Mouse (Mus musculus): ENCODE data around the gene Icosl. TPM values are rescaled to one million over a fixed set of nuclear protein-coding genes. Genes with fewer than 3 reads are reported as not detected.

The Icosl gene
- polyA plus RNA-seq, 1 experiment from 2014 or later = 2.0 TPM

DNA sequence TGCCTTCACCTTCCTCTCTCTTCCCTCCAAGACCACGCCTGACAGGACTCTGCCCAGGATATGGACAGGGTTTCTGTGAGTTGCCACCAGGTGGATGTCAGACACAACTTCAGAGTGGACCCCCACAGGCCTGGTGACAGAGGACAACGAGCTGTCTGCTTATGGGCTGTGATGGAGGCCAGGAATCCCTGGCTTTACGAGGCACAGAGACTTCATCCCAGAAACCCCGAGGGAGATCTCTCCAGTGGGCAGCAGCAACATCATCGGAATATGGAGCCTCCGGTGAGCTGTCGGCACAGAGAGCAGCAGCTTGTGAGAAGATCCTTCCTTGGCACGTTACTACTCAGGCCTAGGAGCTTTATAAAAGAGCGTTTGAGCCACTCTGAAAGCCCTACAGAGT, 8.8 kb downstream of the Icosl start:
- no peak overlapping the region for H3K4me3 ChIP-seq (replicated peaks)
- ATAC-seq (ENCODE audit: low read depth) (no peak), DNase-seq (no peak)
- H3K27me3 ChIP-seq = no peaks in the 10 kb centered on the region
- H3K36me3 ChIP-seq = peaks cover 4% of the 10 kb centered on the region; the same call in 1 of the 2 replicates
- H3K9ac ChIP-seq = no peak overlapping the region
- H3K4me2 ChIP-seq = no peak overlapping the region
- 65% methylated on average over 9 of the region's 9 CpGs for WGBS (ENCODE audit: insufficient replicate concordance)
- H3K4me1 ChIP-seq (replicated peaks) = no peaks in the 10 kb centered on the region
- no peaks in the 10 kb centered on the region for H3K9me3 ChIP-seq (replicated peaks)
- H3K27ac ChIP-seq = no peak overlapping the region

DNA sequence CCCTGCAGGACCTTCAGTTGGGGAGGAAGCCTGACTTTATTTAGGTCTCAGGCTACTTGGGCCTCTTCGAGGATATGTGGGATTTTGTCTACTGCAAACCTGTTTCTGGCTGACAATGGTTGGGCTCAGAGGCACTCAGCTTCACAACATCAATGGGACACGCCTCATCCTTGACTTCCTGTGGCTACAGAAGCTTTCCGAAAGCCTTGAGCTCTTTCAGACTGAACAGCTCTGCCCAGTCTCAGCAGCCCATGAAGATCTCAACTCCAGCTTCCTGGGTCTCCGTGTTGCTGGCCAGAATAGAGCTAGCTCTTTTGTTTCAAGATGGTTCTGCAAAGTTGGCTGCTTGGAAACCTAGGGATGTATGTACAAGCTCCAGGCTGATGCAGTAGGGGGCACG, 9.2 kb downstream of the Icosl start:
- no peak overlapping the region for H3K4me3 ChIP-seq (replicated peaks)
- no peak overlapping the region for H3K27ac ChIP-seq
- WGBS (ENCODE audit: insufficient replicate concordance) = 37% methylated on average over 5 of the region's 5 CpGs
- ATAC-seq (ENCODE audit: low read depth) (no peak), DNase-seq (no peak)
- H3K36me3 ChIP-seq = peaks cover 4% of the 10 kb centered on the region; the same call in 1 of the 2 replicates
- H3K27me3 ChIP-seq = no peaks in the 10 kb centered on the region
- no peak overlapping the region for H3K9ac ChIP-seq
- H3K4me2 ChIP-seq = no peak overlapping the region
- no peaks in the 10 kb centered on the region for H3K9me3 ChIP-seq (replicated peaks)
- no peaks in the 10 kb centered on the region for H3K4me1 ChIP-seq (replicated peaks)

GRCm38 (mm10) chr10:78079955-78080591, 11.0 kb downstream of the Icosl start:
- Histone ChIP-seq H3K4me2 (no peak overlapping the region), H3K27ac (no peak overlapping the region), H3K4me3 (replicated peaks) (no peak overlapping the region), H3K27me3 (no peaks in the 10 kb centered on the region), H3K36me3 (peaks cover 4% of the 10 kb centered on the region; the same call in 1 of the 2 replicates), H3K9ac (no peak overlapping the region), H3K4me1 (replicated peaks) (no peaks in the 10 kb centered on the region), H3K9me3 (replicated peaks) (no peaks in the 10 kb centered on the region)
- no peak for ATAC-seq (ENCODE audit: low read depth)
- WGBS (ENCODE audit: insufficient replicate concordance) = 66% methylated on average over 4 of the region's 4 CpGs
- DNase-seq = no peak

DNA sequence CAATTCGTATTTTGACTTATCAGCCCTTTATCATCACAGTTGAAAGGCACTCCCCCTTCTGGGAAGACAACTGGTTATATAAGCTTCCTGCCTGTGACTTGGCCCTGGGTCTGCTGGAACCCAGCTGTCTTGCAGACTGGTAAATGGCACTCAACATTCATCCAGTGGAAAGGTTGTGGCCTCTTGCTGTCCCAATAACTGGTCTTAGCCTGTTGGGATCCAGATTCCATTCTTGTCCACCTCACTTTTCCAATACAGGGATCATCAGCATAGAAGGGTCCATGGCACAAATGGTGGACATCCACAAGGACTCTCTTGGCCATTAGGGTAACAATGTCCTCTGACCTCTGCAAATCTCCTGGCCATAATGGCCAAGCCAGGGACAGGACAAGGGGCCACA, 15.0 kb downstream of the Icosl start:
- ATAC-seq (ENCODE audit: low read depth) = no peak
- Histone ChIP-seq H3K27me3 (no peaks in the 10 kb centered on the region), H3K9ac (no peak overlapping the region), H3K27ac (no peak overlapping the region), H3K4me3 (replicated peaks) (no peak overlapping the region), H3K4me2 (no peak overlapping the region), H3K36me3 (no peaks in the 10 kb centered on the region), H3K9me3 (replicated peaks) (no peaks in the 10 kb centered on the region), H3K4me1 (replicated peaks) (no peaks in the 10 kb centered on the region)
- DNase-seq = no peak
- 18% methylated on average over 1 of the region's 1 CpGs for WGBS (ENCODE audit: insufficient replicate concordance)

DNA sequence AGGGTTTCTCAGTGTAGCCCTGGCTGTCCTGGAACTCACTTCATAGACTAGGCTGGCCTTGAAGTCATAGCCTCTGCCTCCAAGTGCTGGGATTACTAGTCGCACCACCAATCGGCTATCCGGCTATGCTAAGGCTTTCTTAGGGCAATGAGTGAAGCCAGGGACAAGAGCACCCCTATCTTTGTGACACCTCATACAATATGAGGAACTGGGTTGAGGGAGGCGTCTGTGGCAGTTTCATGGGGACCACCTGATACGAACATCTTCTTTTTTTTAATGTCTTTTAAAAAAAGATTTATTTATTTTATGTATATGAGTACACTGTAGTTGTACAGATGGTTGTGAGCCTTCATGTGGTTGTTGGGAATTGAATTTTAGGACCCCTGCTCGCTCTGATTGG, 16.6 kb downstream of the Icosl start:
- Histone ChIP-seq H3K4me3 (replicated peaks) (no peak overlapping the region), H3K9me3 (replicated peaks) (no peaks in the 10 kb centered on the region), H3K4me2 (no peak overlapping the region), H3K27ac (no peak overlapping the region), H3K4me1 (replicated peaks) (peaks cover 6% of the 10 kb centered on the region; the same call in 1 of the 2 replicates), H3K36me3 (no peaks in the 10 kb centered on the region), H3K9ac (no peak overlapping the region), H3K27me3 (no peaks in the 10 kb centered on the region)
- 73% methylated on average over 6 of the region's 6 CpGs for WGBS (ENCODE audit: insufficient replicate concordance)
- ATAC-seq (ENCODE audit: low read depth) = no peak
- DNase-seq = no peak

DNA sequence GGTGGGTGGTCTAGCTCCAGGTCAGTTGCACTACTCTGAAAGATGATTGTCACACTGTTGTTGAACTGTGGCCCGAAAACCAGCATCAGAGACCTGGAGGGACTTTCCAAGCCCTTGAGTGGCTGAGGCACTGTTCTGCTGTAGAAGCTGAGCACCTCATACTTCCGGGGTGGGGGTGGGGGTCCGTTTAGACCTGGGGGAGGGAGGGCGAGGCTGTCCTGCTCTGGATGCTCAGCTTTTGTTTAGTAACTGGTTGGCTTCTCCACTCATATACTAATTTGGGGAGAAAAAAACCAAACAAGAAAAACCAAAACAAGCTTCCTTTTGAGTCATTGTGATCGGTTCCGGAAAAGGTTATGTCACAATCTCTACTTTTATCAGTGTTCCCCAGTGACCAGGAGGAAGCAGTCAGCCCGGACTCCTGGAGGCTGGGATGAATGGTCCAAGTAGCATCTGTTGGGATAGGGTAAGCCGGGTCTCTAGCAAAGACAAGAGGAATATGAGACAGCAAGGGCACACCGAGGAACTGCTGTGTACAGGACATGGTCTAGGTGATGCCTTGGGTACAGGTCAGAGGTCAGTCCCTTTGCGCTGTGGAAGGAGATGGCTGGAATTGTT, 17.5 kb downstream of the Icosl start:
- H3K27me3 ChIP-seq = no peaks in the 10 kb centered on the region
- no peak overlapping the region for H3K9ac ChIP-seq
- H3K4me3 ChIP-seq (replicated peaks) = no peak overlapping the region
- no peak overlapping the region for H3K4me2 ChIP-seq
- 23% methylated on average over 10 of the region's 10 CpGs for WGBS (ENCODE audit: insufficient replicate concordance)
- no peak for DNase-seq
- H3K4me1 ChIP-seq (replicated peaks) = peaks cover 6% of the 10 kb centered on the region; the same call in 1 of the 2 replicates
- ATAC-seq (ENCODE audit: low read depth) = no peak
- H3K27ac ChIP-seq = no peak overlapping the region
- H3K36me3 ChIP-seq = no peaks in the 10 kb centered on the region
- no peaks in the 10 kb centered on the region for H3K9me3 ChIP-seq (replicated peaks)

GRCm38 (mm10) chr10:78087101-78087511, 18.0 kb downstream of the Icosl start:
- H3K36me3 ChIP-seq = no peaks in the 10 kb centered on the region
- H3K9me3 ChIP-seq (replicated peaks) = no peaks in the 10 kb centered on the region
- DNase-seq = no peak
- H3K4me3 ChIP-seq (replicated peaks) = no peak overlapping the region
- H3K9ac ChIP-seq = no peak overlapping the region
- H3K4me2 ChIP-seq = no peak overlapping the region
- peak; percentile 31; the same call in 1 of the 2 replicates for ATAC-seq (ENCODE audit: low read depth)
- H3K4me1 ChIP-seq (replicated peaks) = peaks cover 6% of the 10 kb centered on the region; the same call in 1 of the 2 replicates
- WGBS (ENCODE audit: insufficient replicate concordance) = 14% methylated on average over 6 of the region's 6 CpGs
- H3K27ac ChIP-seq = no peak overlapping the region
- H3K27me3 ChIP-seq = no peaks in the 10 kb centered on the region

GRCm38 (mm10) chr10:78090246-78090645, 21.1 kb downstream of the Icosl start:
- Histone ChIP-seq H3K27ac (no peak overlapping the region), H3K27me3 (no peaks in the 10 kb centered on the region), H3K9me3 (replicated peaks) (no peaks in the 10 kb centered on the region), H3K4me1 (replicated peaks) (peaks cover 6% of the 10 kb centered on the region; the same call in 1 of the 2 replicates), H3K4me3 (replicated peaks) (no peak overlapping the region), H3K36me3 (no peaks in the 10 kb centered on the region), H3K9ac (no peak overlapping the region), H3K4me2 (no peak overlapping the region)
- ATAC-seq (ENCODE audit: low read depth) (no peak), DNase-seq (no peak)
- WGBS (ENCODE audit: insufficient replicate concordance) = 31% methylated on average over 6 of the region's 6 CpGs

DNA sequence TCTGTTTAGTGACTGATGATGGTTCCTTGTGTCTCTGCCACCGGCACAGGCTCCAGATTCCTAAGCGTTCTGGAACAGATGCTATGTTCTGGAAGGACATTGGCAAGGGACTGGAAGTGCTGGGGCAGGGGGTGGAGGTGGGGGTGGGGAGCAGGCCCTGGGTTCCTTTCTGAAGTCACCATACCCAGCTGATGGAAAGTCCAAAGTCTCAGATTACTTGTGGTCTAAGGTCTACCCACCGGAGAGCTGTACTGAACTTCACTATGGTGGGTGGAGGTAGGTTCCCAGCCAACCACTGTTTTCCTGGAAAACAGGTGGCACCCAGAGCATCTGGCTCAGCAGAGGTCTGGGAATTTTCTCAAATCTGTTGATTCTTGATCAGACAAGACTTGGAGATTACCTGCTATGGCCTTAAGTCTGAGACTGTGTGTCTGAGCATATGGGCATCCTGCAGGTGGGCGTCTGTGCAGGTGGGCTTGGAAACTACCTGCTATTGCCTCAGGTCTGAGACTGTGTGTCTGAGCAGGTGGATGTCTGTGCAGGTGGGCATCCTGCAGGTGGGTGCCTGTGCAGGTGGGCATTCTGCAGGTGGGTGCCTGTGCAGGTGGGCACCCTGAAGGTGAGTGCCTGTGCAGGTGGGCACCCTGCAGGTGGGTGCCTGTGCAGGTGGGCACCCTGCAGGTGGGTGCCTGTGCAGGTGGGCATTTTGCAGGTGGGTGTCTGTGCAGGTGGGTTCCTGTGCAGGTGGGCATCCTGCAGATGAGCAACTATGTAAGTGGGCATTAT, 21.8 kb downstream of the Icosl start:
- H3K9ac ChIP-seq = no peak overlapping the region
- no peak overlapping the region for H3K4me2 ChIP-seq
- H3K27ac ChIP-seq = no peak overlapping the region
- no peaks in the 10 kb centered on the region for H3K36me3 ChIP-seq
- no peak overlapping the region for H3K4me3 ChIP-seq (replicated peaks)
- 60% methylated on average over 4 of the region's 4 CpGs for WGBS (ENCODE audit: insufficient replicate concordance)
- no peak for ATAC-seq (ENCODE audit: low read depth)
- H3K9me3 ChIP-seq (replicated peaks) = no peaks in the 10 kb centered on the region
- DNase-seq = no peak
- no peaks in the 10 kb centered on the region for H3K27me3 ChIP-seq
- H3K4me1 ChIP-seq (replicated peaks) = peaks cover 6% of the 10 kb centered on the region; the same call in 1 of the 2 replicates

DNA sequence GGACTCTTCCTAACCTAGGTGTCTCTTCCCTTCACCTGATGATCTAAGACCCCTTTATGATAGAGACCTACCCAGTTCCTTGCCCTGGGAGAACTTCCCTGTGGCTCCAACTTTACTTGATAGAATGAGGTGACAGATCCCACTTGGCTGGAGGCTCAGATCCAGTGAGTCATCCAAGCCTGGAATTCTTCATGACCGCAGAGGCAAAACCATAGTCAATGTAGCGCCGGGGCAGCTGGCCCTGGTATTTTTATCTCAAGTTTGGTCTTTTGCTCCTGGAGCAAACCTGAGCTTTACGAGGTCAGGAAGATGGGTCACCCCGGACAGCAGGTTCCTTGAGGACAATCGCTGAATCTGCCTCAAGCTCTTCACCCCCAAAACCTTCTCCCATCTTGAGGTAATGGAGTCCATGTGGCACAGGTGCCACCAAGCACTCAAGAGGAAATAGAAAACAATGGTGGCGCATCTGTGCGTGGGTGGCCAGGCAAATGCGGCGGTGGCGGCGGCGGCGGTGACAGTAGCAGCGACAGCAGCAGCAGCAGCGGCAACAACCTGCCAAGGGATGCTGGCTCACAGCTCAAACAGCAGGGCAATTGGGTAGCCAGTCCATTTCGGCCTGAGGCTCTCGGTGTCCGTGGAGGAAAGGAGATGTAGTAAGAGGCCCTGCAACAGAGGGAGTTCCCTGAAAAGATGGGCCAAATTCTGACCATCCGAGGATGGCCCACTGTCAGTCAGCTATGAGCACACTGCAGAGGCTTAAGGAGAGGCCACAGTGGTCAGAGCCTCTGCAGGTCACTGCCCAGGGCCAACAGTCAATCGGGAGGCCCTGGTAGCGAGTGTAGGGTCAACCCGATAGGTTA, 23.0 kb downstream of the Icosl start:
- no peaks in the 10 kb centered on the region for H3K9me3 ChIP-seq (replicated peaks)
- H3K9ac ChIP-seq = no peak overlapping the region
- H3K27ac ChIP-seq = no peak overlapping the region
- DNase-seq = no peak
- no peak for ATAC-seq (ENCODE audit: low read depth)
- peaks cover 6% of the 10 kb centered on the region; the same call in 1 of the 2 replicates for H3K4me1 ChIP-seq (replicated peaks)
- no peak overlapping the region for H3K4me3 ChIP-seq (replicated peaks)
- WGBS (ENCODE audit: insufficient replicate concordance) = 76% methylated on average over 23 of the region's 23 CpGs
- no peaks in the 10 kb centered on the region for H3K36me3 ChIP-seq
- no peaks in the 10 kb centered on the region for H3K27me3 ChIP-seq
- H3K4me2 ChIP-seq = no peak overlapping the region

DNA sequence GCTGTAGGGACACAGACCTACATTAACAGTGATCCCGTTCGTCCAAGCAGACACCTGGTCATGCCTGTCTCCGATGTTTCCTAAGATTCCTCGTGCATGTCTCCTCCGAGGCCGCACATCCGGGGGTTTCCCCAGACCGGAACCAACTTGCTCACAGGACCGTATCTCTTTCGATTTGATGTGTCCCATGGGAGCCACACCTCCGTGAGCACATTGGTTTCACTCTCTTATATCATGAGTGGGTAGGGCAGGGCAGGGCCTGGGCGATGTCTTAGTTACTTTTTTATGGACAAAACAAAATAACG, 23.6 kb downstream of the Icosl start:
- H3K27ac ChIP-seq = no peak overlapping the region
- H3K4me3 ChIP-seq (replicated peaks) = no peak overlapping the region
- no peak overlapping the region for H3K9ac ChIP-seq
- peaks cover 6% of the 10 kb centered on the region; the same call in 1 of the 2 replicates for H3K4me1 ChIP-seq (replicated peaks)
- H3K9me3 ChIP-seq (replicated peaks) = no peaks in the 10 kb centered on the region
- H3K36me3 ChIP-seq = no peaks in the 10 kb centered on the region
- 72% methylated on average over 13 of the region's 13 CpGs for WGBS (ENCODE audit: insufficient replicate concordance)
- no peak for ATAC-seq (ENCODE audit: low read depth)
- H3K27me3 ChIP-seq = no peaks in the 10 kb centered on the region
- no peak for DNase-seq
- H3K4me2 ChIP-seq = no peak overlapping the region

All from liver, embryonic 13.5 days (tissue).